Mouse (Mus musculus) spleen, adult 18-20 months (tissue): ENCODE measurements around the gene Rpgrip1l.

Source experiments
- DNase-seq, 2 experiments: peaks; one replicate each; pipeline ENCODE4 v3.0.0; 2022; ENCODE audit warnings: mixed read lengths in 2 of 2

Rpgrip1l gene

GRCm38 (mm10) chr8:91327471-91328205 lies 14.6 kb upstream of the Rpgrip1l start:
- no peak for DNase-seq

- DNase-seq: no peak
Measured at GRCm38 (mm10) chr8:91326946-91327345, 13.9 kb upstream of the Rpgrip1l start.

GRCm38 (mm10) chr8:91326018-91326417 lies 13.0 kb upstream of the Rpgrip1l start:
- no peak for DNase-seq

GRCm38 (mm10) chr8:91324916-91325315 lies 11.9 kb upstream of the Rpgrip1l start:
- DNase-seq: no peak

- no peak for DNase-seq
Measured at GRCm38 (mm10) chr8:91324271-91324670, 11.2 kb upstream of the Rpgrip1l start.

GRCm38 (mm10) chr8:91323511-91323910 lies 10.4 kb upstream of the Rpgrip1l start:
- DNase-seq: no peak

GRCm38 (mm10) chr8:91318938-91319729 lies 6.1 kb upstream of the Rpgrip1l start:
- no peak for DNase-seq

GRCm38 (mm10) chr8:91317567-91318227 lies 4.6 kb upstream of the Rpgrip1l start:
- no peak for DNase-seq

GRCm38 (mm10) chr8:91312342-91312741 lies 720 bp downstream of the Rpgrip1l start:
- DNase-seq: no peak

GRCm38 (mm10) chr8:91304481-91305386 lies 8.3 kb downstream of the Rpgrip1l start:
- DNase-seq: no peak

GRCm38 (mm10) chr8:91298672-91299071 lies 14.4 kb downstream of the Rpgrip1l start:
- DNase-seq: no peak

- no peak for DNase-seq
Measured at GRCm38 (mm10) chr8:91295786-91296185, 17.3 kb downstream of the Rpgrip1l start.

GRCm38 (mm10) chr8:91290576-91290975 lies 22.5 kb downstream of the Rpgrip1l start:
- no peak for DNase-seq

- no peak for DNase-seq
Measured at GRCm38 (mm10) chr8:91286237-91286636, 26.8 kb downstream of the Rpgrip1l start.

- DNase-seq: no peak
Measured at GRCm38 (mm10) chr8:91283815-91284214, 29.2 kb downstream of the Rpgrip1l start.

- DNase-seq: no peak
Measured at GRCm38 (mm10) chr8:91282655-91283054, 30.4 kb downstream of the Rpgrip1l start.

- no peak for DNase-seq
Measured at GRCm38 (mm10) chr8:91281545-91281944, 31.5 kb downstream of the Rpgrip1l start.

- DNase-seq: no peak
Measured at GRCm38 (mm10) chr8:91280467-91281212, 32.4 kb downstream of the Rpgrip1l start.

GRCm38 (mm10) chr8:91278060-91278459 lies 35.0 kb downstream of the Rpgrip1l start:
- no peak for DNase-seq

- DNase-seq: peak in 1 of 2 experiments; percentile 3
Measured at GRCm38 (mm10) chr8:91276337-91276736, 36.7 kb downstream of the Rpgrip1l start.

GRCm38 (mm10) chr8:91273493-91273892 lies 39.6 kb downstream of the Rpgrip1l start:
- no peak for DNase-seq
